Mouse (Mus musculus) cerebral cortex, adult 2 months (tissue): Measurements from ENCODE around the gene Mdfic.

Source experiments
- WGBS: fragments of 180-500 bp; shearing (Covaris S2); methylation state at CpG from one replicate; pipeline ENCODE4 v1.1.7; 2018; 5-methylcytosine and 5-hydroxymethylcytosine counted together

The Mdfic gene

GRCm38 (mm10) chr6:15720461-15720817 lies at the start of gene Mdfic:
Gene Mdfic, plus strand, starts transcription at chr6:15720661.
- WGBS, result under 1% methylated on average over 16 of the region's 16 CpGs

- 93% methylated on average over 4 of the region's 4 CpGs for WGBS
These were observed 10.4 kb upstream of the Mdfic start for GRCm38 (mm10) chr6:15710080-15710479.

- 87% methylated on average over 7 of the region's 7 CpGs for WGBS
These were observed 9.8 kb upstream of the Mdfic start for GRCm38 (mm10) chr6:15710706-15711105.

- WGBS, result 70% methylated on average over 2 of the region's 2 CpGs
These were observed 7.5 kb upstream of the Mdfic start for GRCm38 (mm10) chr6:15712860-15713385.

- 88% methylated on average over 1 of the region's 1 CpGs for WGBS
These were observed 6.4 kb upstream of the Mdfic start for GRCm38 (mm10) chr6:15714036-15714435.

- 89% methylated on average over 2 of the region's 2 CpGs for WGBS
These were observed 5.2 kb upstream of the Mdfic start for GRCm38 (mm10) chr6:15714996-15715844.

- WGBS, result 93% methylated on average over 6 of the region's 6 CpGs
These were observed 542 bp upstream of the Mdfic start for GRCm38 (mm10) chr6:15719919-15720318.

GRCm38 (mm10) chr6:15720818-15721715 lies 606 bp downstream of the Mdfic start:
- WGBS, result under 1% methylated on average over 59 of the region's 60 CpGs

- 25% methylated on average over 5 of the region's 5 CpGs for WGBS
These were observed 1.2 kb downstream of the Mdfic start for GRCm38 (mm10) chr6:15721716-15722031.

GRCm38 (mm10) chr6:15722631-15723030 lies 2.2 kb downstream of the Mdfic start:
- WGBS, result 92% methylated on average over 8 of the region's 8 CpGs

- WGBS, result 88% methylated on average over 4 of the region's 4 CpGs
These were observed 3.8 kb downstream of the Mdfic start for GRCm38 (mm10) chr6:15724304-15724703.

- 88% methylated on average over 6 of the region's 6 CpGs for WGBS
These were observed 6.0 kb downstream of the Mdfic start for GRCm38 (mm10) chr6:15726422-15726821.

- WGBS, result 60% methylated on average over 4 of the region's 4 CpGs
These were observed 7.4 kb downstream of the Mdfic start for GRCm38 (mm10) chr6:15727681-15728410.

GRCm38 (mm10) chr6:15728844-15729577 lies 8.6 kb downstream of the Mdfic start:
- WGBS, result 64% methylated on average over 6 of the region's 6 CpGs

- 73% methylated on average over 2 of the region's 2 CpGs for WGBS
These were observed 9.8 kb downstream of the Mdfic start for GRCm38 (mm10) chr6:15730258-15730657.

- 58% methylated on average over 4 of the region's 4 CpGs for WGBS
These were observed 10.2 kb downstream of the Mdfic start for GRCm38 (mm10) chr6:15730666-15731065.

- WGBS, result 76% methylated on average over 7 of the region's 7 CpGs
These were observed 11.0 kb downstream of the Mdfic start for GRCm38 (mm10) chr6:15731452-15731851.

GRCm38 (mm10) chr6:15737312-15737911 lies 17.0 kb downstream of the Mdfic start:
- WGBS, result 73% methylated on average over 8 of the region's 8 CpGs

- 82% methylated on average over 5 of the region's 5 CpGs for WGBS
These were observed 18.0 kb downstream of the Mdfic start for GRCm38 (mm10) chr6:15738331-15738943.

- WGBS, result 82% methylated on average over 3 of the region's 3 CpGs
These were observed 18.7 kb downstream of the Mdfic start for GRCm38 (mm10) chr6:15739132-15739531.
